14 mouse cellular contexts compared by ENCODE assay signal in genomic region chr19:30505497-30505896, GRCm38 (mm10). TPM values are rescaled to one million over a fixed set of nuclear protein-coding genes. Genes with fewer than 3 reads are reported as not detected.
"Had no signal": no experiment of that assay in that cellular context is flagged by ENCODE, and none has a peak within 500 bp of the region (broad histone marks: within the 10 kb centered on the region; RNA-seq: fewer than 3 reads in every experiment).

No protein-coding gene starts in this region.

- H3K4me3 ChIP-seq: intestine, embryonic 15.5 days; limb, embryonic 10.5 days; liver, embryonic 12.5 days; neural tube, embryonic 13.5 days had no signal

- H3K9ac ChIP-seq: intestine, embryonic 15.5 days; liver, embryonic 12.5 days; lung, embryonic 14.5 days; neural tube, embryonic 13.5 days had no signal

- H3K4me2 ChIP-seq: intestine, embryonic 15.5 days; liver, embryonic 12.5 days; lung, embryonic 14.5 days; neural tube, embryonic 13.5 days had no signal

- ATAC-seq: intestine, embryonic 15.5 days; liver, embryonic 12.5 days had no signal

- H3K9me3 ChIP-seq: intestine, embryonic 15.5 days; limb, embryonic 10.5 days; liver, embryonic 12.5 days; neural tube, embryonic 13.5 days had no signal

- H3K27ac ChIP-seq: intestine, embryonic 15.5 days; limb, embryonic 10.5 days; liver, embryonic 12.5 days; neural tube, embryonic 13.5 days had no signal

- H3K27me3 ChIP-seq: intestine, embryonic 15.5 days; liver, embryonic 12.5 days had no signal

- DNase-seq: kidney, adult 18-20 months; kidney, postnatal 25 days; lung, embryonic 14.5 days; lung, postnatal 14 days; retina, postnatal 1 day; right cerebral cortex, postnatal 25 days; spleen, adult 18-20 months; thymus, adult 18-20 months; thymus, postnatal 14 days had no signal

- H3K4me1 ChIP-seq: intestine, embryonic 15.5 days; limb, embryonic 10.5 days; liver, embryonic 12.5 days; neural tube, embryonic 13.5 days had no signal

- H3K36me3 ChIP-seq: intestine, embryonic 15.5 days; limb, embryonic 10.5 days; liver, embryonic 12.5 days; neural tube, embryonic 13.5 days had no signal

RNA-seq across cellular contexts. Expression of gene Dkk1, which starts 44.0 kb away (rescaled TPM):
- total RNA-seq: megakaryocyte-erythroid progenitor cell, adult 5-6 weeks had no signal
